Mouse (Mus musculus): ENCODE measurements around the gene Lenep. TPM values are rescaled to one million over a fixed set of nuclear protein-coding genes. Genes with fewer than 3 reads are reported as not detected.

The Lenep gene
- polyA plus RNA-seq, 1 experiment from 2014 or later: 0.16 TPM

GRCm38 (mm10) chr3:89386438-89387420 is 15.9 kb downstream of the Lenep start:
- Histone ChIP-seq H3K9ac (ENCODE audit: low read depth, low read length) (peak overlapping the region; percentile 14; the same call in 1 of the 2 replicates), H3K4me3 (replicated peaks; ENCODE audit: low read depth, low read length) (no peak overlapping the region), H3K36me3 (ENCODE audit: insufficient read depth, low read length) (no peaks in the 10 kb centered on the region), H3K4me1 (replicated peaks; ENCODE audit: insufficient read depth, low read length) (peaks cover 23% of the 10 kb centered on the region; the same call in 1 of the 2 replicates), H3K9me3 (replicated peaks; ENCODE audit: low read length) (no peaks in the 10 kb centered on the region), H3K4me2 (ENCODE audit: low read length) (peak overlapping the region; percentile 13), H3K27me3 (ENCODE audit: insufficient read depth, low read length) (no peaks in the 10 kb centered on the region), H3K27ac (no peak overlapping the region)
- no peak for TF ChIP-seq CTCF (IDR thresholded peaks at IDR 0.05; ENCODE audit: low read depth)
- 51% methylated on average over 17 of the region's 17 CpGs for WGBS
- DNase-seq (ENCODE audit: low spot score): no peak
- ATAC-seq (replicated peaks; ENCODE audit: low FRiP score, low read depth): no peak

- Histone ChIP-seq H3K36me3 (ENCODE audit: insufficient read depth, low read length) (0 out of 2 replicates have a peak, but pooled peaks cover 5% of the 10 kb centered on the region), H3K4me1 (replicated peaks; ENCODE audit: insufficient read depth, low read length) (0 out of 2 replicates have a peak, but pooled peaks cover 11% of the 10 kb centered on the region), H3K4me3 (replicated peaks; ENCODE audit: low read depth, low read length) (no peak overlapping the region), H3K27ac (0 out of 2 replicates have a peak overlapping the region, but pooled peaks have one; percentile 22), H3K4me2 (ENCODE audit: low read length) (no peak overlapping the region), H3K9ac (ENCODE audit: low read depth, low read length) (no peak overlapping the region), H3K9me3 (replicated peaks; ENCODE audit: low read length) (no peaks in the 10 kb centered on the region), H3K27me3 (ENCODE audit: insufficient read depth, low read length) (no peaks in the 10 kb centered on the region)
- DNase-seq (ENCODE audit: low spot score) (no peak), ATAC-seq (replicated peaks; ENCODE audit: low FRiP score, low read depth) (no peak)
- 53% methylated on average over 11 of the region's 11 CpGs for WGBS
- no peak for TF ChIP-seq CTCF (IDR thresholded peaks at IDR 0.05; ENCODE audit: low read depth)
Observed at GRCm38 (mm10) chr3:89385451-89385850, 17.1 kb downstream of the Lenep start.

GRCm38 (mm10) chr3:89384331-89385076 is 18.1 kb downstream of the Lenep start:
- H3K36me3 ChIP-seq (ENCODE audit: insufficient read depth, low read length): 0 out of 2 replicates have a peak, but pooled peaks cover 12% of the 10 kb centered on the region
- H3K9me3 ChIP-seq (replicated peaks; ENCODE audit: low read length): no peaks in the 10 kb centered on the region
- no peak overlapping the region for H3K4me3 ChIP-seq (replicated peaks; ENCODE audit: low read depth, low read length)
- WGBS: 80% methylated on average over 12 of the region's 12 CpGs
- H3K4me2 ChIP-seq (ENCODE audit: low read length): no peak overlapping the region
- no peak for TF ChIP-seq CTCF (IDR thresholded peaks at IDR 0.05; ENCODE audit: low read depth)
- DNase-seq (ENCODE audit: low spot score): no peak
- 0 out of 2 replicates have a peak overlapping the region, but pooled peaks have one; percentile 22 for H3K27ac ChIP-seq
- H3K27me3 ChIP-seq (ENCODE audit: insufficient read depth, low read length): no peaks in the 10 kb centered on the region
- H3K9ac ChIP-seq (ENCODE audit: low read depth, low read length): no peak overlapping the region
- ATAC-seq (replicated peaks; ENCODE audit: low FRiP score, low read depth): no peak
- 0 out of 2 replicates have a peak, but pooled peaks cover 8% of the 10 kb centered on the region for H3K4me1 ChIP-seq (replicated peaks; ENCODE audit: insufficient read depth, low read length)

- Histone ChIP-seq H3K4me2 (ENCODE audit: low read length) (no peak overlapping the region), H3K9me3 (replicated peaks; ENCODE audit: low read length) (no peaks in the 10 kb centered on the region), H3K36me3 (ENCODE audit: insufficient read depth, low read length) (0 out of 2 replicates have a peak, but pooled peaks cover 12% of the 10 kb centered on the region), H3K4me3 (replicated peaks; ENCODE audit: low read depth, low read length) (no peak overlapping the region), H3K4me1 (replicated peaks; ENCODE audit: insufficient read depth, low read length) (0 out of 2 replicates have a peak, but pooled peaks cover 8% of the 10 kb centered on the region), H3K27me3 (ENCODE audit: insufficient read depth, low read length) (no peaks in the 10 kb centered on the region), H3K9ac (ENCODE audit: low read depth, low read length) (no peak overlapping the region), H3K27ac (no peak overlapping the region)
- no peak for DNase-seq (ENCODE audit: low spot score)
- no peak for TF ChIP-seq CTCF (IDR thresholded peaks at IDR 0.05; ENCODE audit: low read depth)
- 89% methylated on average over 5 of the region's 5 CpGs for WGBS
- ATAC-seq (replicated peaks; ENCODE audit: low FRiP score, low read depth): no peak
Observed at GRCm38 (mm10) chr3:89383651-89384255, 18.8 kb downstream of the Lenep start.

GRCm38 (mm10) chr3:89382950-89383349 is 19.6 kb downstream of the Lenep start:
- ATAC-seq (replicated peaks; ENCODE audit: low FRiP score, low read depth): no peak
- no peak for DNase-seq (ENCODE audit: low spot score)
- WGBS: 87% methylated on average over 5 of the region's 5 CpGs
- Histone ChIP-seq H3K9me3 (replicated peaks; ENCODE audit: low read length) (no peaks in the 10 kb centered on the region), H3K27ac (no peak overlapping the region), H3K36me3 (ENCODE audit: insufficient read depth, low read length) (0 out of 2 replicates have a peak, but pooled peaks cover 12% of the 10 kb centered on the region), H3K4me1 (replicated peaks; ENCODE audit: insufficient read depth, low read length) (peaks cover 11% of the 10 kb centered on the region; the same call in 1 of the 2 replicates), H3K4me3 (replicated peaks; ENCODE audit: low read depth, low read length) (no peak overlapping the region), H3K9ac (ENCODE audit: low read depth, low read length) (no peak overlapping the region), H3K4me2 (ENCODE audit: low read length) (no peak overlapping the region), H3K27me3 (ENCODE audit: insufficient read depth, low read length) (no peaks in the 10 kb centered on the region)
- TF ChIP-seq CTCF (IDR thresholded peaks at IDR 0.05; ENCODE audit: low read depth): no peak
